Mouse (Mus musculus) liver, embryonic 14.5 days (tissue): ENCODE measurements around the gene Fry. TPM values are rescaled to one million over a fixed set of nuclear protein-coding genes. Genes with fewer than 3 reads are reported as not detected.

ENCODE experiments used
- ATAC-seq: fragments of 200-750 bp; cut with Nextera tagmentation; 2 replicates; pipeline ENCODE4 v1.8.0; 2017; ENCODE audit warnings: moderate number of reproducible peaks, mild to moderate bottlenecking, moderate library complexity; ENCODE audit not compliant: insufficient read depth
- DNase-seq, 3 experiments: peaks; one replicate each; pipeline ENCODE4 v3.0.0-alpha.2; 2012 to 2013; ENCODE audit warnings: low read depth in 3 of 3, low spot score in 3 of 3
- H3K27ac ChIP-seq: fragments of 300-500 bp; sonication (generic); 2 replicates; pipeline ENCODE4 v1.5.1; 2014; ENCODE audit warnings: moderate library complexity, mild to moderate bottlenecking, control low read depth, inconsistent platforms
- H3K27me3 ChIP-seq: fragments of 300-500 bp; sonication (generic); 2 replicates; pipeline ENCODE4 v1.6.1; 2014; ENCODE audit warnings: mild to moderate bottlenecking, low read length, moderate library complexity; ENCODE audit not compliant: control insufficient read depth, insufficient read depth
- H3K36me3 ChIP-seq: fragments of 300-500 bp; sonication (generic); replicated peaks from 2 replicates; pipeline ENCODE4 v1.6.1; 2014; ENCODE audit warnings: low read depth; ENCODE audit not compliant: control insufficient read depth, insufficient read depth
- H3K4me1 ChIP-seq, 2 experiments: fragments of 200-500 bp in 1 of 2; fragments of 300-500 bp in 1 of 2; sonication (generic) in 1 of 2; replicated peaks; 2 replicates each; pipeline ENCODE4 v1.6.1; 2012 to 2014; ENCODE audit warnings: antibody characterized with exemption in 1 of 2, inconsistent platforms in 1 of 2, low read length in 1 of 2; ENCODE audit not compliant: control insufficient read depth in 2 of 2, insufficient read depth in 2 of 2
- H3K4me2 ChIP-seq: fragments of 300-500 bp; sonication (generic); 2 replicates; pipeline ENCODE4 v1.6.1; 2014; ENCODE audit warnings: low read depth, mild to moderate bottlenecking, control low read depth, moderate library complexity
- H3K4me3 ChIP-seq, 2 experiments: fragments of 200-500 bp in 1 of 2; fragments of 300-500 bp in 1 of 2; sonication (generic) in 1 of 2; 2 replicates each; pipeline ENCODE4 v1.5.1; 2012 to 2014; ENCODE audit warnings: low read depth in 2 of 2, low read length in 2 of 2, mild to moderate bottlenecking in 2 of 2, control low read depth in 1 of 2, inconsistent platforms in 1 of 2, moderate library complexity in 1 of 2; ENCODE audit not compliant: insufficient read depth in 1 of 2
- H3K9ac ChIP-seq: fragments of 300-500 bp; sonication (generic); replicated peaks from 2 replicates; pipeline ENCODE4 v1.6.1; 2014; ENCODE audit warnings: mild to moderate bottlenecking, control low read depth, moderate library complexity
- H3K9me3 ChIP-seq: fragments of 300-500 bp; sonication (generic); 2 replicates; pipeline ENCODE4 v1.6.1; 2016; ENCODE audit warnings: low read length, mixed read lengths; ENCODE audit not compliant: control insufficient read depth
- CTCF ChIP-seq: IDR thresholded peaks from 2 replicates; pipeline ENCODE4 v1.5.1; 2016; ENCODE audit warnings: antibody characterized with exemption, low read depth, control low read depth
- EP300 ChIP-seq: IDR thresholded peaks from 2 replicates; pipeline ENCODE4 v1.6.1; 2016; ENCODE audit warnings: antibody characterized with exemption, low read depth
- WGBS: fragments of 180-500 bp; shearing (Covaris S2); extraction: QIAGEN DNeasy Blood & Tissue Kit; methylation state at CpG from one replicate; pipeline ENCODE4 v1.1.7; 2014; ENCODE audit not compliant: insufficient replicate concordance; 5-methylcytosine and 5-hydroxymethylcytosine counted together
- polyA plus RNA-seq, 2 experiments: library from polyadenylated mRNA; depleted of rRNA in 1 of 2; stranded (reverse) in 1 of 2; unstranded in 1 of 2; fragments of >200 nt; fragmentation: Nextera tagmentation in 1 of 2; extraction: Ambion mirVana in 1 of 2; gene quantifications; 2 replicates each; pipeline versions ENCODE4 v1.2.1 to v1.2.3; 2012 to 2014

Fry gene
- polyA plus RNA-seq, 2 experiments, result 1.4 to 1.9 TPM

GRCm38 (mm10) chr5:150521937-150522866 lies 403.8 kb downstream of the Fry start, which contains the start of gene Brca2:
Gene Brca2 (plus strand): TSS chr5:150522630.
- Histone ChIP-seq H3K4me2 (peak within 1 kb of the TSS; percentile 94), H3K4me1 (peaks cover 11 to 20% of the 10 kb centered on the region in 2 experiments), H3K36me3 (peaks cover 6% of the 10 kb centered on the region), H3K9ac (peak within 1 kb of the TSS; percentile 97), H3K9me3 (no peaks in the 10 kb centered on the region), H3K27me3 (no peaks in the 10 kb centered on the region), H3K27ac (peak within 1 kb of the TSS; percentile 75), H3K4me3 (peak within 1 kb of the TSS; percentile 81 to 94)
- peak; percentile 77 to 85 (median 81) for DNase-seq
- peak; percentile 97 for ATAC-seq
- TF ChIP-seq EP300 (peak; percentile 24; the same call in 1 of the 2 replicates), CTCF (no peak)
- 3% methylated on average over 62 of the region's 63 CpGs for WGBS

- H3K9ac ChIP-seq, result peak overlapping the region; percentile 97
- DNase-seq, result no peak
- ATAC-seq, result peak; percentile 68
- H3K4me1 ChIP-seq, result peaks cover 11 to 21% of the 10 kb centered on the region in 2 experiments
- peak overlapping the region; percentile 94 for H3K4me2 ChIP-seq
- no peaks in the 10 kb centered on the region for H3K9me3 ChIP-seq
- H3K4me3 ChIP-seq, result peak overlapping the region; percentile 81 to 94
- no peaks in the 10 kb centered on the region for H3K27me3 ChIP-seq
- peaks cover 6% of the 10 kb centered on the region for H3K36me3 ChIP-seq
- TF ChIP-seq CTCF, result no peak
- no peak for TF ChIP-seq EP300
- 4% methylated on average over 11 of the region's 11 CpGs for WGBS
- peak overlapping the region; percentile 75 for H3K27ac ChIP-seq
Observed at GRCm38 (mm10) chr5:150522867-150523234, 404.4 kb downstream of the Fry start.

GRCm38 (mm10) chr5:150525239-150525638 lies 406.8 kb downstream of the Fry start:
- no peak overlapping the region for H3K27ac ChIP-seq
- H3K9ac ChIP-seq, result no peak overlapping the region
- H3K27me3 ChIP-seq, result no peaks in the 10 kb centered on the region
- H3K4me3 ChIP-seq, result no peak overlapping the region
- H3K4me2 ChIP-seq, result no peak overlapping the region
- peaks cover 11 to 26% of the 10 kb centered on the region in 2 experiments for H3K4me1 ChIP-seq
- WGBS, result 73% methylated on average over 2 of the region's 2 CpGs
- H3K36me3 ChIP-seq, result peaks cover 12% of the 10 kb centered on the region
- no peaks in the 10 kb centered on the region for H3K9me3 ChIP-seq
- no peak for TF ChIP-seq EP300
- peak; percentile 24; the same call in 1 of the 2 replicates for TF ChIP-seq CTCF
- DNase-seq (no peak), ATAC-seq (no peak)

GRCm38 (mm10) chr5:150541302-150541701 lies 422.9 kb downstream of the Fry start:
- H3K4me2 ChIP-seq, result no peak overlapping the region
- DNase-seq, result no peak
- H3K9ac ChIP-seq, result no peak overlapping the region
- H3K27ac ChIP-seq, result no peak overlapping the region
- no peak overlapping the region for H3K4me3 ChIP-seq
- no peak for TF ChIP-seq EP300
- no peak for TF ChIP-seq CTCF
- peaks cover 2% of the 10 kb centered on the region for H3K9me3 ChIP-seq
- ATAC-seq, result no peak
- 90% methylated on average over 1 of the region's 1 CpGs for WGBS
- H3K36me3 ChIP-seq, result peaks cover 27% of the 10 kb centered on the region
- no peaks in the 10 kb centered on the region for H3K27me3 ChIP-seq
- no peaks in the 10 kb centered on the region for H3K4me1 ChIP-seq

- H3K4me2 ChIP-seq, result no peak overlapping the region
- ATAC-seq (no peak), DNase-seq (no peak)
- H3K9ac ChIP-seq, result no peak overlapping the region
- no peak overlapping the region for H3K4me3 ChIP-seq
- no peaks in the 10 kb centered on the region for H3K4me1 ChIP-seq
- TF ChIP-seq EP300, result no peak
- no peak for TF ChIP-seq CTCF
- H3K27ac ChIP-seq, result no peak overlapping the region
- H3K9me3 ChIP-seq, result peaks cover 2% of the 10 kb centered on the region
- 91% methylated on average over 2 of the region's 2 CpGs for WGBS
- peaks cover 13% of the 10 kb centered on the region for H3K36me3 ChIP-seq
- no peaks in the 10 kb centered on the region for H3K27me3 ChIP-seq
Observed at GRCm38 (mm10) chr5:150543184-150543583, 424.7 kb downstream of the Fry start.

Other genes with a start within 250 kb of the Fry start
- 0.06 TPM in 1 of 2 replicates, not detected in the other for gene Rxfp2, start 100.0 kb upstream of the Fry start, polyA plus RNA-seq (2012; rRNA removed)
- not detected in 2 replicates for gene Rxfp2, start 100.0 kb upstream of the Fry start, polyA plus RNA-seq (2014; fragmentation: Nextera tagmentation; extraction: Ambion mirVana)